Mouse (Mus musculus): ENCODE data around the gene Dnajc22.

The Dnajc22 gene

DNA sequence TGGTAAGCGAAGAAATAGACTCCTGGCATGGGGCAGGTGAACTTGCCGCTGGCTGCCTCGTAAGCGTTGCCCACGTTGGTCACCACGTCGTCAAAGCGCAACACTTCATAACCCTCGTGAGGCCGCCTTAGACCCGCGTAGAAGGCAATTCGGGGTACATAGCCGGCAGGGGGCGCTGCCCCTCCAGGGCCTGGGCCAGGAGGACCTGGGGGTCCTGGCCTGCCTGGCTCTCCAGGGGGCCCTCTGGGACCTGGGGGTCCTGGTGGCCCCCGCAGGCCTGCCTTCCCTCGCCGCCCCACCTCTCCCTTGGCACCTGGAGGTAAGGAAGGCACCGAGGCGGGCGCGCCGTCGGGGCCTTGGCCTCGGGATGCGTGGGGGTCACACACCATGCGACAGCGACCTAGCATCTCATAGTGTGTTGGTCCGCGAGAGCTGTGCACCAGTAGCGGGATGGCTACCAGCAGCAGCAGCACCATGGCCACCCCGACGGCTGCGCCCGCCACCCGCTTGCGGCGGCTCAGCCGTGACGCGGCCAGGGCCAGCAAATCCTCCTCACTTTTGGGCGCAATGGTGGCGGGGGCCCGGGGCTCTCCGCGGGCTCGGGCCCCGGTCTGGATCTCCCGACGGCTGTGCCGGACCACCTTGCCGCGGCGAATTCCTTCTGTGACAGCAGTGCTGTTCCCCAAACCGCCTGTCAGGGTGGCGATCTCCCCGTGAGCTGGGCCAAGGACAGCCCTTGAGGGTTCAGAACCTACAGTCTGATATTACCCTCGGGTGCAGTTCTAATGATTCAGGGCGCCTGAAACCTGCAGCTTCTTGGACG is 5.5 kb upstream of the Dnajc22 start, which contains the start of gene C1ql4:
Gene C1ql4 (minus strand): TSS at position 565 of the 823 bp plus-strand sequence.
- in situ Hi-C loops (cut with MboI, MseI), result no loop called here

DNA sequence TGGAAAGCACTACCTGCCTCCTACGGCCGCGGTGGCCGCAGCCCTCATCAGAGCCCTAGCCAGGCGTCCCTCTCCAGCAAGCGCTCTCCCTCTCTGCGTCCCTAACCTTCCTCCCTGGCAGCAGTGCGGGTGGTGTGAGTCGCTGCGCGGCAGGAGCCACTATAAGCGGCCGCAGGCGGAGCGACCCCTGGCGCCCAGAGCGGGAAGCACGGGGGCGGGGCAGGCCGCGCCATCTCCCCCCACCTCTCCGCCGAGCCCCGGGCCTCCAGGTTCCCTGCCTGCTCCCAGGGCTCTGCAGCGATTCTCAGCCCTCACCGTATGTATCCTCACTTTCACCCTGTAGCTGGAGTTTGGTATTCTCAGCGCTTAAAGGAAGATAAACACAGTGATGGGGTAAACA is 4.7 kb upstream of the Dnajc22 start:
- in situ Hi-C loops (cut with MboI, MseI), result no loop called here

DNA sequence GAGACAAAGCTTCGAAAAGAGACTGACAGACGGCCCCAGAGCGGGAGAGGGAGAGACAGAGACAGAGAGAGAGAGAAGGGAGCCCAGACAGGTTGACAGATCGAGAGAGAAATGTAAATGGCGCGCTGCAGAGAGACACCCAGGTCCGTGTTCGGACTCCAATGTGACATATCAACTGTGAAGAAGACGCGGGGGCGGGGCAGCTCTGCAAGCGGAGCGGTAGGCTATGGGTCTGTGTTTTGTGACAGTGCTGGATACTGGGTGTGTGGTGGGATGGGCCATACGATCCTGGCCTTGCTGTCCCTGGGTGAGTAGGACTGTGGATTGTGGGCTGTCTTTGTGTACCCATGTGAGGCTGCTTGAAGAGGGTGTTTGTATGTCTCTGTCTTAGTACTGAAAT is 3.9 kb upstream of the Dnajc22 start:
- in situ Hi-C loops (cut with MboI, MseI), result no loop called here

DNA sequence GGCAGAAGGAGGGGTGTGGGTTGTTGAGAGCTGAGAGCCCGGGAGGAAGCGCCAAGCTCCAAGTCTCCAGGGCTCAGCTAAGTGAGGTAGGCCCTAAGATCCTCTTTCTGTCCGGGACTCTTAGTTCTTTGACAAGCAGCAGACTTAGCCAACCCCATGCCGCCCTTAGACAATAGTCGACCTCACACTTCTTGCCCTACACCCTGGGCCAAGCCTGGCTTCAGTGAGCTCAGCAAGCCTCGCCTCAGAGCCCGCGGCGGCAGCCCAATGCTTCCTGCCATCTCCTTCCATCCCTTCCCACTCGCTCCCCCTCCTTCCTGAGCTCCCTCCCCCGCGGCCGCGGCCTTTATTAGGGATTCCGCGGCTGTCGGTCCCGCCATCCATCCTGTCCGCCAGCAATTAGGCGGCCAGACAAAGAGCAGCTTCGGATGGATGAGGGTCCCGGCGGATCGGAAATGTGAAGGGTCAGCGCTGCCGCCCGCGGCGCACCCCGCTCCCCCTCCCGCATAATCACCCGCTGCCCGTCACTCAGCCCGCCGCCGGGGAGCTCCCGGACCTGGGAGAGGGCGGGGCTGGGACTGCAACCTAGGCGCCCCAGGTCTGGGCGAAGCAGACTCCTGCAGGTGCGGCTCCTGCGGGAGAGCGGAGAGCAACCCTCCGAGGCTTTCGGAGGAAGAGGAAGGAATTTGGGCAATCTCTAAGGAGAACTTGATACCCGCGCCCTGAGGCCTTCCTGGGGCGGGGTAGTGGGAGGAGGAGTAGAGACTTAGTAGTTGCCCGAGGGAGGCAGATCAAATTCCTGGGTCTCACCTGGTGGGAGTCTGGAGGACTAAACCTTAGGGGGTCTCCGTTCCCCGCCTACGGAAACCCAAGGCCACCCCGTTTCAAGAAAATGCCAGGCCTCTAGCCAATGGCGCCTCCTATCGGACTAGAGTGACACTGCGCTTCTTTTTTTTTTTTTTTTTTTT is 605 bp downstream of the Dnajc22 start:
- in situ Hi-C loops (cut with MboI, MseI), result no loop called here

DNA sequence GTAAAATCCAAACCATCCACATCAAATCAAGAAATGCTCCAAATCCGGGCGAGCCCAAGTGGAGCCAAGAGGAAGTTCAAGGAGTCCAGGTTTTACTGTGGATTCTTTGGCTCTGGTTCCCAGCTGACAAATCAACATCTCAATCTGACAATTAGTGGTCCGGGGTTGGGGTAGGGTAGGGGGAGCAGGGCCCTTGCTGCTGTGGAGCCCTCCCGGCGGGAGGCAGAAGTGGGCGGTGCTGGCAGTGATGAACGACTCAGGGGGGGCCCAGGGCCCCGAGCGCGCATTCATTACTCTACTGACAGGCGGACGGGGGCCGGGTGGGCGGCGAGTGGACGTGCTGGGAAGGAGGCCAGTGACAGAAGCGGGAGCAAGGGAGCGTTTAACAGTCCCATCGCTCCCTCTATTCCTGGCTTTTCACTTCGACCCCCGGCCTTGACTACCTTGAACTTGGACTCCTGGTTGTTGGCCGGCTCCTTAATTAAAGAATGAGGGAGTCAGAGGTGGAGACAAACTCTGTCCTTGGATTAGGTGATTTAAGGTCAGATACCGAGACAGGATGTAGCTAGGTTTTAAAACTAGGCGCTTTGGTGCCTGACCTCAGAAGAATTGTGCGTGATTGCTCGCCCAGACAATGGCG is 1.8 kb downstream of the Dnajc22 start:
- in situ Hi-C loops (cut with MboI, MseI), result no loop called here

DNA sequence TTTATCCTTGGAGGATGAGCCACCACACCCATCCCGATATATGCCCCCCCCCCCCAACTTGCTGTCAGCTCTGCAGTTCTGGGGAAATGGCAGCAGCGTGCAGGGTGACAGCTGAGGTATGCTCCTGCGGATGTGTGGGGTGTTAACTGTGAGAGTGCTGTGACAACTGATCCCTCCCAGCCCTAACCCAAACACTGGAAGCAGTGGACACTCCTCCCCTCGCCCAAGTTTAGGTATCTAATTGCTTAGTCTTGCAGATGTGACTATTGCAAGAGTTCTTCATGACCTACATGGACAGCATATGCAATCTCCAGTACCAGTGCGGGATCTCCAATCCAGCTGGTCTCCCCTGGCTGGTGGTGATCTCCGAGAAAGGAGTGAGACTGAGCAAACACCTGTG is 2.4 kb downstream of the Dnajc22 start:
- in situ Hi-C loops (cut with MboI, MseI), result no loop called here

DNA sequence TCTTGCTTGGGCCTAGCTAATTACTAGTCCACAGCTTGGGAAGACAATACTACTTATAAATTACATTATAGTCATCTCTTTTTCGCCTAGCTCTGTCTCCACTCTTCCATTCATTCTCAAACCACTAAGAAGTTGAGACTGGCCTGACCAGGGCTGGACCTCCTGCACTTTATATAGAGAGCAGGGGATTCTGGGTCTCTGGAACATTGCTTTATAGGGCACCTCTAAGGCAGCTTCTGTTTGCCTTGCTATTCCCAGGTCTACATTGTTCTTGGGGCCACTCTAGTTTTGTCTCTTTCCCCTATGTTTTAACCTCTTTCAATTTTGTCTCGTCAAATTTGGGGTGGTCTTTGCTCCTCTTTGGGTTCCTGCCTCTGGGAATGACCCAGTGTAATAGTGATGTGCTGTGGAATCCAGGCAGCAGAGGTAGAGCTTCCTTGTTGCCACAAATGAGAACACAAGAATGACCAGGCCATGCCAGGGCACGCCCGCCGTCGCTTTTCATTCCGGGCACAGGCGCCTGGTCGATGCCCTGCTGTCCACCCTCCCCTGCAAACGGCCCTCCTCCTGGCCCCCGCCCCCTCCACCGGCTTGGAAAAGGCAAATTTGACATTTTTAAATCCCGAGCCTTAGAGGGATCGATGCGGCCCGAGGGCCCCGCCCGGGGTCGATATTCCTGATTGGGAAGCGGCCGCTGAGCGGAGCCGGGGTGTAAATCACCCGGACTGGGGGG is 3.3 kb downstream of the Dnajc22 start:
- in situ Hi-C loops (cut with MboI, MseI), result no loop called here

DNA sequence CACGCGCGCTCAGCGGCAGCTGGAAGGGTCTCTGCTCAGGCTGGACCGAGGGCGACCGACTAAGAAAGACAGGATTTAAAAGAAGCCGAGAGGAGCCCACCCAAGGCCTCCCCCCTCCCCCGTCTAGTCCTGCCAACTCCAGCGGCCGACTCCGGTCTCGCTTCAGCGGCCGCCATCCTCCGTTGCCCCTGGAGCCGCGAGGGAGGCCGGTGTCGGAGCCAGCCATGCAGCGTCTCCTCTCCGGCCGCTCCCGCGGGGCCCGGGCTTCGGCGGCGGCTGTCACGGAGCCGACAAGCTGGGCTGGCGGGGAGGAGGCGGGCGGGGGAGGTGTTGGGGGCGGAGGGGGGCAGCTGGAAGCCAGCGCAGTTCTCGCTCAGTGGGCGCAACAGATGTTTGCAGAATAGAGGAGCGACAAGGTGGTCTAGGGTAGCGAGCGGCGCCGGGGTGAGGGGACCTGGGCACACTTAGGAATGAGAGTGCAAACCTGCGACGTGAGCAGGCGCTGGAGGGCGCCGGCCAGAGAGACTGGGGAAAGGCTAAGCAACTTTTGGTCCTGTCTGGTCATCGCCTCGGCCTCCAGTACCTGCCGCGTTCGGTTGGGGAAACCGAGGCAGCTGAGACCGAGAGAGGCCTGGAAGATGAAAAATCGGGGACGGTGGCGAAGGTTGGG is 4.0 kb downstream of the Dnajc22 start:
- in situ Hi-C loops (cut with MboI, MseI), result no loop called here

DNA sequence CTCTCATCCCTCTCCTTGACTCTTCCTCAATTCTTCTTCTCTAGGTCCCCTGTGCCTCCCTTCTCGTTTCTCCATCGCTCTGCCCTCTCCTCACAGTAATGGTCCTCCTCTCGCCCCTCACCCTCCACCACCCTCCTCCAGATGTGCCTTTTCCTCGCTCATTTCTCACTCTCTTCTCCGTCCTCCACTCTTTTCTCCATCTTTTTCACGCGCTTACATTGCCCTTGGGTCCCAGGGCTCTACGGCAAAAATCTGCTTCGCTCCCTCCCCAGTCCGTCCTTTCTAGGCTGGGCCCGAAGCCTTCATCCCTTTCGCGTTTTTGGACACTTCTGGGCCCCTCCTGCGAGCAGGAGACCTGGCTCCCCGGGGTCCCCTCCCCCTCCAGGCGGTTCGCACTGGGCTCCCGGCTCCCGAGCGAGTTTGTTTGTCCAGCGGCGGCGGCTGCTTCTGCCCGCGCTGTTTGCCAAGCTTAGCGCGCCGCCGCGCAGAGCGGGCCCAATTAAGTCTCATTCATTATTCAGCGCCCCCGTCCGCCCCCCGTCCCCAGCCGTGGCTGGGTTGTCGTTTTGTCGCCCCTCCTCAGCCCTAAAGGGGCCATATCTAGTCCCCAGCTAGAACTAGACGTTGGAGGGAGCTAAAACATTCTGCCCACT is 5.0 kb downstream of the Dnajc22 start:
- in situ Hi-C loops (cut with MboI, MseI), result no loop called here

DNA sequence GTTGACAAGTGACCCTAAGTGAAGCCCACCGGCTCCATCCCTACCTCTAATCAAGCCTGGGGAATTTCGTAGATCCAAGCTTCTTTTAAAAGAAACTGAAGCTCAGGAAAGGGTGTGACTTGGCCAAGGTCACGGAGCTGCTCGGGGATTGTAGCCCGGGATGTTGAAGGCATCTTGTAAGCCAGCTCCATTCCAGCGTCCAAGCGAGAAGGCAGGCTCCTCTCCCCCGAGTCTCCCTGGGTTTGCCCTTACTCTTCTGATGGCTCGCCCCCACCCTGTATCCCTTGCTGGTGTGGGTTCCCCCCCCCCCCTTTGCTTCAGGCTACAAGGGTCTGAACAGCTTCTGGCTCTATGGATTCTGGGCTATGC is 5.5 kb downstream of the Dnajc22 start:
- in situ Hi-C loops (cut with MboI, MseI), result no loop called here

DNA sequence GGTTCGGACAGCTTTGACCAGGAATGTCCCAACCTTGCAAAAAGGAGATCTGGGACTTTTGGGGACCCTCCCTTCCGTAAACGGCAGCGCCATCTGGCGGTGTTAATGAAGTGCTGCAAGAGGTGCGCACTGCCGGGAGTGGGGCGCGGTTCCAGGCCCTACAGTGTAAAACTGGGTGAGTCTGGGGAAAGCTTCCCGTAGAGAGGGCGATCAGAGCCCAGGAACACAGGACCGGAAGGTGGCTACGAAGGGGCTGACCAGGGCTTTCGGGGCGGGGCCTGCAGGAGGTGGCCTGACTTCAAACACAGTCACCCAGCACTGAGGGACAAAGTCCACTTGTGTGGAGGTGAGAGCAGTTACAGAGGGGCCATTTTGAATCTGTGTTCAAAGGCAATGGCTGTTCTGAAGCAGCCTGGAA is 6.2 kb downstream of the Dnajc22 start:
- in situ Hi-C loops (cut with MboI, MseI), result no loop called here

DNA sequence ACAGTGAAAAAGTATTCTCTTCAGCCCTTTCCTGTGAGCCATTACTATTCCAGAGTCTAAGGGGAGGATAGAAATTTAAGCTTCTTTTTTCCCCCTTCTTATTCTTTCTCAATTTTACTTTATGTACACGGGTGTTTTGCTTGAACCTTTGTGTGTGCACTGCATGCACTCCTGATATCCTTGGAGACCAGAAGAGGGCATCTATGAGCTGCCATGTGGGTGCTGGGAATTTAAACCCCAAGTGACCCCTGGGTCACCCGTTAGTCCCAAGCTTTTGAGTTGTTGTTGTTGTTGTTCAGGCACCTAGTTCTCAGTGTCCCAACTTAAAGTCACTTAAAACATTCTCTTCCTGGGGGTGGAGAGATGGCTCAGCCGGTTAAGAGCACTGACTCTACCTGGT is 7.0 kb downstream of the Dnajc22 start:
- in situ Hi-C loops (cut with MboI, MseI), result no loop called here

DNA sequence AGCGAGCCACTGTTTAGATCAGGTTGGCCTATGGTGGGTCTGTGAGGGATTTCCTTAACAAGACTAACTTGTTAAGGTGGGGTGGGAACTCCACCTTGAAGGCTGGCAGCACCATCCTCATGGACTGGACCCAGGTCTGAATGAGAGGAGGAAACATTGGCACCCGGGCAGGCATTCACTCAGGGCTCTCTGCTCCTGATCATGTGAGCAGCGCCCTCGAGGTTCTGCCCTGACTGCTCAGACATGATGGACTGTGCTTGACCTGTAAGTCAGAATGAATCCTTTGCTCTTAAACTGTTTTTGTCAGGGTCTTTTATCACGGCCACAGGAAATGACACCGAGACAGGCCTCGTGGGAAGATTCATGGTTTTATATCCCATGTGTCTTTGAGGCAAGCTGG is 12.3 kb downstream of the Dnajc22 start:
- in situ Hi-C loops (cut with MboI, MseI), result no loop called here

DNA sequence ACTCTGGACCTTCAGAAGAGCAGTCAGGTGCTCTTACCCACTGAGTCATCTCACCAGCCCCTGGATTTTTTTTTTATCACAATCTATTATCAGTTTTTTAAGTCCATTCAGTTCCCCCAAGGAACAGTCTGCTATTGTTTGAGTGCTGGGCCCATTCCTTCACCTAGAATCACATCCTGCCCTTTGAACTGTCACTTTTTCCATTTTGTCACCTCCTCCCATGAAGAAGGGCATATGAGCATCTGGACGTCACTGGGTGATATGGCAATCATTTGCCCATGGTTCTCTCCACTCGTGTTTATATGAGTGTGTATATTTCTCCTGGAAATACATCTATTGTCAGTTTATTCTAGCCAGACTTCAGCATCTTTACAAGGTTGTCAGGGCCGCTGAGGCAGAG is 14.9 kb downstream of the Dnajc22 start:
- in situ Hi-C loops (cut with MboI, MseI), result no loop called here

DNA sequence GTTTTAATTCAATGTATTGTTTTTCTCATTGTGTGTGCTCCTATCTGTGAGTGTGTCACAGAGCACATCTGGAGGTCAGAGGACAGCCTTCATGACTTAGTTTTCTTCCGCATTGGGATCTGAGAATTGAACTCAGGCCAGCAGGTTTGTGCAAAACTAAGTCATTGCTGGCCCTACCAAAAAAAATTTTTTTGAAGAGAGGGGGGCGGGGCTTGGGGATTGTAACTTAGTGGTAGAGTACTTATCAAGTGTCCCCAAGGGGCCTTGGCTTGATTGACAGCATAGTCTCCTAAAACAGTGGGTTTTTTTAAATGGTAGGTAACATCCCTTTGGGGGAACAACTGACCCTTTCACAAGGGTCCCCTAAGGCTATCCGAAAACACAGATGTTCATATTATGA is 18.2 kb downstream of the Dnajc22 start:
- in situ Hi-C loops (cut with MboI, MseI), result no loop called here

DNA sequence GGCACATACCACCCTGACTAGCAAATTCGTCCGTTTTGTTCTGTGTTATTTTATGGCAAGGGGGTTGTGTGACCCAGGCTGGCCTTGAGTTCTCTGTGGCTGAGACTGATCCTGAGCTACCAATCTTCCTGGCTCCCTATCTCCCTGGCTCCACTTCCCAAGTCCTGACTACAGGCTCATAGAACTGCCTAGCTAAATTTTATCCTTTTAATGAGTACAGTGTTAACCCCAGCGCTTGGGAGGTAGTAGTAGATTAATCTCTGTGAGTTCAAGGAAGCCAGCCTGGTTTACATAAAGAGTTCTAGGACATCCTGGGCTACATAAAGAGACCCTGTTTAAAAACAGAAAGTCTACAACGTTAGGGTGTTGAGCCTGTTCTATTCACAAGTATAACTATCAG is 18.8 kb downstream of the Dnajc22 start:
- in situ Hi-C loops (cut with MboI, MseI), result no loop called here

DNA sequence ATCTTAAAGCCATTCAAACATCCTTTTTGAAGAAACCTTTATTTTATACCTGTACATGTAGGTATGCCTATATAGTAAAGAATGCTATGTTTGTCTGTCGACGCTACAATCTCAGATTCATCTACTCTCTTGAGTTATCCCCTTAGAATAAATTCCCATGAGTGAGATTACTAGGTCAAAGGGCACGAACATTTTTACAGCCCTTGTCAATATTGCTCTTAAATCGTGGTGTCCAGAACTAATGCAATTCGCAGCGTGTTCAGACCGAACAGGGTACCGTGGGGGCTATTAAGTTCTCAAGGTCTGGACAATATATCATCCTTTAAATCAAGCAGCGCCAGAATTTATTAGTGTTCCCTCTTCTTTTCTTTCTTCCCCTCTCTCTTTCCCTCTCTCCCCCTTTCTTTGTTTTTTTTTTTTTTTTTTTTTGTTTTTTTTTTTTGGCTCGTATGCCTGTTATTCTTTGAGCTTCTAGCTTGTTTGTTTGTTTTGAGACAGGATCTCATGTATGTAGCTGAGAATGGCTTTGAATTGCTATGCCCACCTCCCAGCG is 19.9 kb downstream of the Dnajc22 start:
- in situ Hi-C loops (cut with MboI, MseI), result no loop called here

DNA sequence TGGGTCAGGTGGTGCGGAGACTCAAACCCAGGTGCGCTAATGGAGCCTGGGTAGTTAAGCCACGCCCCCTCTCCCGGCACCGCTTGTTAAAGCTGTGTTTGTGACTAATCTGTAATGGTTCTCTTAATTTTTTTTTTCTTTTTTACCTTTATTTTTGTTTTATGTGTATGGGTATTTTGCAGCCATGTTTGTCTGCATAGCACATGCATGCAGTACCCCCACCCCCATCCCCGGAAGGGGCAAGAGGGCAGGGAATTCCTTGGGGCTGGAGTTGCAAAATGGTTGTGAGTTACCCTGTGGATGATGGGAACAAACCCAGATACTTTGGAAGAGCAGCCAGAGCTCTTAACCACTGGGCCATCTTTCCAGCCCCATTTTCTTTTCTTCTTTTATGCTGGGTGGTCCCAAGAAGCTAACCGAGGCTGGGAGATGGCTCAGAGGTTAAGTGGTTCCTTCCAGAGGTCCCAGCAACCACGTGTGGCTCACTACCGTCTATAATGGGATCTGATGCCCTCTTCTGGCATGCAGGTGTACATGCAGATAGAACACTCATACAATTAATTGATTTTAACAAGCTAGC is 20.5 kb downstream of the Dnajc22 start:
- in situ Hi-C loops (cut with MboI, MseI), result no loop called here

DNA sequence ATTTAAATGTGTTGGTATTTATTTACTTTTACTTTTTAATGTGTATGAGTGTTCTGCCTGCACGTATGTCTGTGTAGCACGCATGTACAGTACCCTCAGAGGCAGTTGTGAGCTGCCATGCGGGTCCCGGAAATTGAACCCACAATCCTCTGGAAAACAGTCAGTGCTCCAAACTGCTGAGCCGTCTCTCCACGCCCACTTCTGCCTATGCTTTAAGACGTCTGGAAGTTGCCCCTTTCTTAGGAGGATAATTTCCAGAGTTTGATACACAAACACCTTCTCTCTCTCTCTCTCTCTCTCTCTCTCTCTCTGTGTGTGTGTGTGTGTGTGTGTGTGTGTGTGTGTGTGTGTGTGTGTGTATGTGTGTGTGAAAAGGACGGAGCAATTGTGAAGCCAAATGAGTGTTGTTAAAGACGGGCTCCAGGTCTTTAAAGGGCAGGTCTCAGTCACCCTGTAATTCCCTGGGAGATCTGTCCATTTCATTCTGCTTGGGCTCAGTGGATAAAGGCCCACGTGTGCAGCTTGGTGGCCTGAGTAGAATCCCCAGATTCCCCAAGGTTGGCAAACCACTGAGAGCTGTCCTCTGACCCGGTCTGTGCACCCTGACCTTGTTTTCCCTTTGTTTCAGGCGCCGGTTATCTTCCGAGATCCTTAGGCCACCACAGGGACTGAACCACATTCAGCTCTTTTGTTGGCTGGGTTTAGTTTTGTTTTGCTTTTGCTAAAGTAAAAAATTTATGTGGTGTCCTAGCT is 21.5 kb downstream of the Dnajc22 start:
- in situ Hi-C loops (cut with MboI, MseI), result no loop called here

Measured in T-helper 2 cell (primary cell).